Mouse (Mus musculus): ENCODE measurements around the gene Acot4. TPM values are rescaled to one million over a fixed set of nuclear protein-coding genes. Genes with fewer than 3 reads are reported as not detected.
"Not testable (repeated sequence)": the region's sequence is repeated elsewhere in the genome, so short reads cannot be mapped to it uniquely, and the experiment has no call there.

The Acot4 gene
- polyA plus RNA-seq, 1 experiment from 2014 or later: 0.15 TPM

- H3K27me3 ChIP-seq (ENCODE audit: low read depth, poor library complexity, severe bottlenecking); H3K4me1 ChIP-seq; H3K9me3 ChIP-seq (replicated peaks); H3K36me3 ChIP-seq: not testable (repeated sequence)
- H3K4me3 ChIP-seq: peak within 1 kb of the TSS; percentile 53
- peak; percentile 54 for DNase-seq (ENCODE audit: low spot score)
- H3K27ac ChIP-seq: peak within 1 kb of the TSS; percentile 61
- WGBS: 5% methylated on average over 39 of the region's 39 CpGs
Observed at GRCm38 (mm10) chr12:84038691-84039111, 522 bp downstream of the Acot4 start, which contains the start of gene Gm49366. Gm49366 (plus strand) TSS chr12:84038935.

DNA sequence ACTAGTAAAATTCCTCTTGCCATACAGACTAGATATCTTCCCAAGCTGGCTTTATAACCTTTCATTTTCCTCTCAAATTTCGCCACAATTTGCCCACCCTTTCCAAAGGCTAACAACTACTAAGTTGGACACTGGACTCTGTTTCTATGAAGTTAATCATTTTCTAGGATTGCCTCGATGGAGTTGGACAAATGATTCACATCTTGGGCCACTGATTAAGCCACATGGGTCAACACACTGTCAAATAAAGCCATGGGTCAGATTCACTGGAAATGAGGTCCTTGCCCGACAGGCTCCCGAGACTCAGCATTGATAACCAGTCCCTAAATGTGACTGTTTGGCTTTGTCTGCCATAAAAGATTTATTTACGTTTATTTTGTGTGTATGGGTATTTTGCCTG is 4.1 kb downstream of the Acot4 start:
- Histone ChIP-seq H3K9me3 (replicated peaks) (0 out of 2 replicates have a peak, but pooled peaks cover 3% of the 10 kb centered on the region), H3K36me3 (no peaks in the 10 kb centered on the region), H3K4me1 (peaks cover 9% of the 10 kb centered on the region), H3K27me3 (ENCODE audit: low read depth, poor library complexity, severe bottlenecking) (no peaks in the 10 kb centered on the region), H3K4me3 (no peak overlapping the region), H3K27ac (no peak overlapping the region)
- 89% methylated on average over 5 of the region's 5 CpGs for WGBS
- no peak for DNase-seq (ENCODE audit: low spot score)

DNA sequence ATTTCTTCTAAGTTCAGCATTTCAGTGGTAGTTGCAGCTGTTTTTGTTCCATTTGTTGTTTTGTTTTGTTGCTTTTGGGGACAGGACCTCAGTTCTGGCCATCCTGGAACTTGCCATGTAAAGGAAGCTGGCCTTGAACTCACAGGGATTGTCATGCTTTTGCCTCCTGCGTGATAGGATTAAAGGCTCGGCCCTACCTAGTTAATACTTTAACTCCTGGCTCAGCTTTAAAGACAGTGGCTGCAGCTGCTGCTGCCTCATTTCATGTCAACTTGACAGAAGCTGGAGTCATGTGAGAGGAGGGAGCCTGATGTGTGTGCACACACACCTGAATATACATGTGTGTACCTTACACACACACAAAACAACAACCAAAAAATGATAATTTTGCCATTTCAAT is 5.9 kb downstream of the Acot4 start:
- H3K36me3 ChIP-seq: no peaks in the 10 kb centered on the region
- no peak overlapping the region for H3K27ac ChIP-seq
- H3K4me3 ChIP-seq: no peak overlapping the region
- 0 out of 2 replicates have a peak, but pooled peaks cover 3% of the 10 kb centered on the region for H3K9me3 ChIP-seq (replicated peaks)
- no peaks in the 10 kb centered on the region for H3K4me1 ChIP-seq
- 87% methylated on average over 2 of the region's 2 CpGs for WGBS
- H3K27me3 ChIP-seq (ENCODE audit: low read depth, poor library complexity, severe bottlenecking): no peaks in the 10 kb centered on the region
- DNase-seq (ENCODE audit: low spot score): no peak

DNA sequence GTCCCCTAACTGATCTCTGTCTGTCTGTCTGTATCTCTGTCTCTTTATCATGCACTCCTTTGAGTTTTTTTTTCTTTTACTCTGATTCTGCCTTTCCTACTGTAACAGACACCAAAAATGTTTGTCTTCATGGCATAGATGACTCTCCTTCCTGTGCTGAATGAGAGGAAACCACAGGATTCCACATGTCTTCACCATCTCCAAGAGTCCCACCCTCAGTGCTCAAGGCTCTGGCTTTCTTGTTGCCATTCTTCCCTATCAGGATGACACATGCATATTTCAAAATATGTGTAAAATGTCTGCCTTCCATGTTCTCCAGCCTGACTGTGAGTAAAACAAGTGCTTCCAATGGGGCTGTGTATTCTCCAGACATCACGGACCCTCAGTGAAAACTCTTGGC is 8.7 kb downstream of the Acot4 start:
- H3K36me3 ChIP-seq: no peaks in the 10 kb centered on the region
- no peaks in the 10 kb centered on the region for H3K9me3 ChIP-seq (replicated peaks)
- peaks cover 5% of the 10 kb centered on the region for H3K27me3 ChIP-seq (ENCODE audit: low read depth, poor library complexity, severe bottlenecking)
- DNase-seq (ENCODE audit: low spot score): no peak
- no peaks in the 10 kb centered on the region for H3K4me1 ChIP-seq
- no peak overlapping the region for H3K27ac ChIP-seq
- no peak overlapping the region for H3K4me3 ChIP-seq
- WGBS: 96% methylated on average over 1 of the region's 1 CpGs

DNA sequence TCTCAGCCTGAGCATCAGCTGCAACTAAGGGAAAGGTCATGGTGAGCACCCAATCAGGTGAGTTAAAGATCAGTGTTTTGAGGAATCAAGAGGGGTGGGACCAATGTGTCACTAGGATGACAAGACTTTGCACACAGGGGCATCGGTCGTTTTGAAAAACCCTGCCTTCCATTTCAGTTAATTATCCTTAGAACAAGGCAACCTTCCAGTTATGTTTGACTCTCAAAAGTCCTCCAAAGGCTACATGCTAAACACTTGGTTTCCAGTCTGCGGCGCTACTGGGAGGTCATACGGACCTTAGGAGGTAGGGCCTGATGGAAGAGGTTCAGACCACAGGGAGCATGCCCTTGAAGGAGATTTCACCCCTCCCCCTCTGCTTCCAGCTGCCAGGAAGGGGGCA is 12.6 kb downstream of the Acot4 start:
- H3K36me3 ChIP-seq; H3K4me3 ChIP-seq; DNase-seq (ENCODE audit: low spot score); H3K27ac ChIP-seq; H3K4me1 ChIP-seq; H3K9me3 ChIP-seq (replicated peaks): not testable (repeated sequence)
- peaks cover 38% of the 10 kb centered on the region for H3K27me3 ChIP-seq (ENCODE audit: low read depth, poor library complexity, severe bottlenecking)
- 79% methylated on average over 5 of the region's 5 CpGs for WGBS

GRCm38 (mm10) chr12:84051937-84052474 is 13.8 kb downstream of the Acot4 start, which contains the start of gene Acot3:
Acot3 (plus strand) TSS chr12:84052144.
- Histone ChIP-seq H3K27ac (no peak within 1 kb of the TSS), H3K4me3 (no peak within 1 kb of the TSS), H3K36me3 (no peaks in the 10 kb centered on the region), H3K27me3 (ENCODE audit: low read depth, poor library complexity, severe bottlenecking) (peaks cover 38% of the 10 kb centered on the region), H3K4me1 (peaks cover 9% of the 10 kb centered on the region), H3K9me3 (replicated peaks) (no peaks in the 10 kb centered on the region)
- no peak for DNase-seq (ENCODE audit: low spot score)
- WGBS: 92% methylated on average over 5 of the region's 5 CpGs

DNA sequence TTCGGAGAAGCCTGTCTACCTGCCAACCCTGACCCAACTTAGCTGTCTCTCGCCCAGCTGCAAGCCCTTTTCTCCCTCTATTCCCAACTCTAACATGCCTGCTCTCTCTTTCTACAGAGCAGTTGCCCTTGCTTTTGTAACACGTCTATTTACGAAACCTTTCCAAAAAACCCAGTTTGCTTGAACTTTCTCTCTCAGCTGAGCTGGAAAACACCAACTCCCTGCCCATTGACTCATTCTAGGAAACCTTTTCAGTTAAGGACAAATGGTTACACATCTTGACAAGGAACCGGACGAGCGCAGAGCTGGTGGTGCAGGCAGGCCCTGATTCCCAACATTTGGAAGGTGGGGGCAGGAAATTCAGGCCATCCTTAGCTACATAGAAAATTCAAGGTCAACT is 14.4 kb downstream of the Acot4 start:
- no peak for DNase-seq (ENCODE audit: low spot score)
- WGBS: 86% methylated on average over 7 of the region's 7 CpGs
- H3K36me3 ChIP-seq: no peaks in the 10 kb centered on the region
- no peaks in the 10 kb centered on the region for H3K9me3 ChIP-seq (replicated peaks)
- H3K4me3 ChIP-seq: no peak overlapping the region
- H3K27me3 ChIP-seq (ENCODE audit: low read depth, poor library complexity, severe bottlenecking): peaks cover 38% of the 10 kb centered on the region
- H3K4me1 ChIP-seq: peaks cover 9% of the 10 kb centered on the region
- no peak overlapping the region for H3K27ac ChIP-seq

GRCm38 (mm10) chr12:84053173-84053572 is 15.0 kb downstream of the Acot4 start:
- H3K27me3 ChIP-seq (ENCODE audit: low read depth, poor library complexity, severe bottlenecking): peaks cover 38% of the 10 kb centered on the region
- H3K4me1 ChIP-seq: peaks cover 9% of the 10 kb centered on the region
- H3K4me3 ChIP-seq: peak overlapping the region; percentile 55
- WGBS: 17% methylated on average over 16 of the region's 16 CpGs
- no peaks in the 10 kb centered on the region for H3K9me3 ChIP-seq (replicated peaks)
- H3K36me3 ChIP-seq: no peaks in the 10 kb centered on the region
- H3K27ac ChIP-seq: peak overlapping the region; percentile 62; the same call in 1 of the 2 replicates
- no peak for DNase-seq (ENCODE audit: low spot score)

DNA sequence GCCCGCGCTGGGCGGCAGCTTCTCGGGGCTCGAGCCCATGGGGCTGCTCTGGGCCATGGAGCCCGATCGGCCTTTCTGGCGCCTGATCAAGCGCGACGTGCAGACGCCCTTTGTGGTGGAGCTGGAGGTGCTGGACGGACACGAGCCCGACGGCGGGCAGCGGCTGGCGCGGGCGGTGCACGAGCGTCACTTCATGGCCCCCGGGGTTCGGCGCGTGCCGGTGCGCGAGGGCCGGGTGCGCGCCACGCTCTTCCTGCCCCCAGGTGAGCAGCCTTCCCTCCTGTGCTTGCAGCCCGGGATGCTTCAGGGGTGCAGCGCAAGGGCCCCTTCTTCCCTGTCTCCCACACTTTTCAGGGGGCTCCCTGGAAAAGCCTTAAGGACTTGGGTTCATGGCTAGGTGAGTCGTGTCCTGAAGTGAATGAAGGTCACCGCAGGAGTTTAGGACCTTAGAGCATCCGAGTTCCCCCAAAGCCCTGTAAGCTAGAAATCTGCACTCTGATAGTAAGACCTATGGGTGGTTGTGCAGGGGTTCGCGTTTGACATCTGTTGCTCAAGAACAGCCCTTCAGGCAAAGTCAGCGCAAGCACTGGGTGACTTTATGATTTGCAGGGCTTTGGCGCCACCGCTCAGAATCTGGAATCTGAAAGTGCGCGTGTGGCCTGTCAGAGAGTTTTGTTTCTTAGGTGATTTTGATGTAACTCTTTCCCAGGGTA is 15.7 kb downstream of the Acot4 start:
- Histone ChIP-seq H3K9me3 (replicated peaks) (no peaks in the 10 kb centered on the region), H3K27me3 (ENCODE audit: low read depth, poor library complexity, severe bottlenecking) (peaks cover 38% of the 10 kb centered on the region), H3K27ac (peak overlapping the region; percentile 62), H3K4me3 (peak overlapping the region; percentile 55), H3K36me3 (no peaks in the 10 kb centered on the region), H3K4me1 (peaks cover 9% of the 10 kb centered on the region)
- peak; percentile 56 for DNase-seq (ENCODE audit: low spot score)
- 3% methylated on average over 41 of the region's 46 CpGs for WGBS

DNA sequence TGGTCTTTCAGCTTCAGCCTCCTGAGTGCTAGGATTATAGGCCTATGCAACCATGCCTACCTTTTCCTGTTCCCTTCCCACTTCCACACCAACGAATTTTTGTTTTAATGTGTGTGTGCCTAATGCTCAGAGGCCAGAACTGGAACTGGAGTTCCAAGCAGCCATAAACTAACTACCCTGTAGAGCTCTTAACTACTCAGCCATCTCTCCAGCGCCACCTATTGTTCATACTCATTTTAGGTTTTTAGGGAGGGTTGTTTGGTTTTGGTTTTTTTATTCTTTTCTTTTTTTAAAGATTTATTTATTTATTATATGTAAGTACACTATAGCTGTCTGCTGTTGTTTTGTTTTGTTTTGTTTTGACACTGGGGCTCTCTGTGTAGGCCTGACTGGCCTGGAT is 22.8 kb downstream of the Acot4 start:
- Histone ChIP-seq H3K9me3 (replicated peaks) (no peaks in the 10 kb centered on the region), H3K27me3 (ENCODE audit: low read depth, poor library complexity, severe bottlenecking) (no peaks in the 10 kb centered on the region), H3K36me3 (no peaks in the 10 kb centered on the region), H3K4me3 (no peak overlapping the region), H3K27ac (no peak overlapping the region), H3K4me1 (no peaks in the 10 kb centered on the region)
- DNase-seq (ENCODE audit: low spot score): peak; percentile 20
- 30% methylated on average over 2 of the region's 2 CpGs for WGBS

GRCm38 (mm10) chr12:84062336-84062735 is 24.2 kb downstream of the Acot4 start:
- H3K36me3 ChIP-seq: no peaks in the 10 kb centered on the region
- H3K27me3 ChIP-seq (ENCODE audit: low read depth, poor library complexity, severe bottlenecking): peaks cover 9% of the 10 kb centered on the region
- peak; percentile 18 for DNase-seq (ENCODE audit: low spot score)
- WGBS: 94% methylated on average over 20 of the region's 20 CpGs
- no peaks in the 10 kb centered on the region for H3K4me1 ChIP-seq
- H3K27ac ChIP-seq: no peak overlapping the region
- H3K4me3 ChIP-seq: no peak overlapping the region
- no peaks in the 10 kb centered on the region for H3K9me3 ChIP-seq (replicated peaks)

DNA sequence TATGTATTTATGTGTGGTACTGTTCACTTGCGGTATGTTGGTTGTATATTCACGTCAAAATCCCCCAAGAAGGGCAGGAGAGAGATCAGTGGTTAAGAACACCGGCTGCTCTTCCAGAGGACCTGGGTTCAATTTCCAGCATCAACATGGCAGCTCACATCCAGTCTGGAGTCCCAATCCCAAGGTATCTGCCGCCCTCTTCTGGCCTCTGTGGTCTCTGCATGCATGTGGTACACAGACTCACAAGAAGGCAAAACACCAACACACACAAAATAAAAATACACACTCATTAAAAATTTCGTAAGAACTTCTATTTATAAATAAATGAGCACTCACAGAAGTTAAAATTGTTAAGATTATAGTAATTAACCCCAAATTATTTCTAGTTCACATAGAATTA is 25.0 kb downstream of the Acot4 start:
- H3K27ac ChIP-seq: no peak overlapping the region
- no peak overlapping the region for H3K4me3 ChIP-seq
- 72% methylated on average over 5 of the region's 5 CpGs for WGBS
- DNase-seq (ENCODE audit: low spot score): peak; percentile 30
- H3K36me3 ChIP-seq: no peaks in the 10 kb centered on the region
- H3K4me1 ChIP-seq: no peaks in the 10 kb centered on the region
- H3K9me3 ChIP-seq (replicated peaks): no peaks in the 10 kb centered on the region
- H3K27me3 ChIP-seq (ENCODE audit: low read depth, poor library complexity, severe bottlenecking): peaks cover 18% of the 10 kb centered on the region

- 86% methylated on average over 2 of the region's 2 CpGs for WGBS
- DNase-seq (ENCODE audit: low spot score): no peak
- no peaks in the 10 kb centered on the region for H3K36me3 ChIP-seq
- no peaks in the 10 kb centered on the region for H3K9me3 ChIP-seq (replicated peaks)
- no peaks in the 10 kb centered on the region for H3K4me1 ChIP-seq
- H3K27me3 ChIP-seq (ENCODE audit: low read depth, poor library complexity, severe bottlenecking): peaks cover 24% of the 10 kb centered on the region
- no peak overlapping the region for H3K4me3 ChIP-seq
- no peak overlapping the region for H3K27ac ChIP-seq
Observed at GRCm38 (mm10) chr12:84063833-84064232, 25.7 kb downstream of the Acot4 start.
